Mouse (Mus musculus): ENCODE data around the gene Sec62.
"Not testable (repeated sequence)": the region's sequence is repeated elsewhere in the genome, so short reads cannot be mapped to it uniquely, and the experiment has no call there.

Sec62 gene

DNA sequence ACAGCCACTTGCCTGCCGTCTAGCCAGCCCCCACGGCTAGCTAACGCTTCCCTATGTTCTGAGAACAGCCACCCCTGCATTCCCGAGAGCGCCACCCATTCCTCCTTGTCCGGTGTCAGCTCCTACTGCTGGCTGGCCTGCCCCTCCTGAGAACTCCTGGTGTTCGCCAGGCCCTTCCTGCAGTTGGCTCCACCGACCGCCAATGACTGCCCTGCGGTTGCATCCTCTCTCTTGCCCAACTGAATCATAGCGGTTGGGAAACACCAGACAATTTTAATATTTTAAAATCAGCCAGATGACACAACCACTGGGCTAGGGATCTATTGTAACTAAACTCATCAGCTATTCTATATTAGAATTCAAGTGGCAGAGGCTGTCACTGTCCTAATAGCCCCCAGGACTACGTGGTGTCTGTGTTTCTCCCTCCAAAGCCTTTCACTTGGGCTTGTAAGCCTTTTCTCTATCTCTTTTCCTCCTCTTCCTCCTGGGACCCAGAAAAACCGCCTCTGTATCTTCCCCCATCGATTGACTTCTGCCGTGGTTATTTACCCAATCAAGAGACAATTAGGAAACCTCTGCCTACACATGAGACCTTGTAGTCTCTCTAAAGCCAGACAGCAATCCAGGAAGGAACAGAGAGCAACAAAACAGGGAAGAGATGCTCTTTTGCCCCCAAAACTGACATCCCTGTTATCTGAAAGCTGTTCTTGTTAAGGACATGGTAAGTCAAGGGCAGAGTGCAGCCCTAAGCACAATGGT lies 39.4 kb downstream of the Sec62 start:
- in situ Hi-C loops (cut with MboI): no loop called here

DNA sequence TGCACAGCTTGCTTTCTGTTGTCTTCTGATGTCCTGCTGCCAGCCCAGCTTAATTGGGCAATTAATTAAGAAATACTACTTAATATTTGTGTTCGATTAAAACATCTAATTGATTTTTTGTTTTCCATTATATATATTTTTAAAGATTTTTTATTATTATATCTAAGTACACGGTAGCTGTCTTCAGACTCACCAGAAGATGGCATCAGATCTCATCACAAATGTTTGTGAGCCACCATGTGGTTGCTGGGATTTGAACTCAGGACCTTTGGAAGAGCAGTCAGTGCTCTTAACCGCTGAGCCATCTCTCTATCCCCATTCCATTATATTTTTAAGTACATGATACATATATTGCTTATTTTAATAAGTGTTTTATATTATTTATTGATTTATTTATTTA lies 40.6 kb downstream of the Sec62 start:
- in situ Hi-C loops (cut with MboI): no loop called here

DNA sequence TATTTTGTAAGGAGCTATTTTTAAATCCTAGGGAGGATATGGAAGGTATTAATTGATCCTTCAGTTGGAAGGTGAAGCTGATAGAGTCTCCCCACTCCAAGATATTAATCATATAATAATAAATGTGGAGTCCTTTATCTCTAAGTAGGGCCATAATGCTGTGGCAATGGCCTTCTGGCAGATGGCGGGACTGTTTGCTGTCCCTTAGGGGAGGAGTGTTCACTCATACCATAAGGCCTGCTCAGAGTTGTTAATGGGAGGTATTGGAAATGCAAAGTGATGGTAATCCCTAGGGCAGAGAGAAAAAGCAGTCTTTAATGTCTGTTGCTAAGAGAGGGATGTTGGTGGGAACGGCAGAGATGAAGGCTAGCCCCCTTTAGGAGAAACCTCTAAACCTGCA lies 53.1 kb downstream of the Sec62 start:
- in situ Hi-C loops (cut with MboI): no loop called here

DNA sequence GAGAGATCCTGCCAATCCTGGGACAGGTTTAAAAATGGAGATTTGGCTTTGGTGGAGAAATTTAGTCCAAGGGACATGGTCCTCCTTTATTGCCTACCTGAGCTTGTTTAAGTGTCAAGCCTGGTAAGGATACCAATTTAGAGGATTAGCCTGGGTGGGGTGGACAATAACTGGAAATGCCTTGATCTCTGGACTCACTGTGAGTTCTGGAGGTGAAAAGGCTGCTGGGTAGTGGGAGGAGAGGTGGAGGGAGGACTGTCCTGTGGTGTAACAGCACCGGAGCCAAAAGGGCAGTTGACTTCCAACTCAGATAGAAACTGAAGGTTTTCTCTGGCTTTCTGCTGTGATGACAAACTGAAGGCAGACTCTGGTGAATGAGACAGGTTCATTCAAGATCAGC lies 54.7 kb downstream of the Sec62 start:
- in situ Hi-C loops (cut with MboI): no loop called here

DNA sequence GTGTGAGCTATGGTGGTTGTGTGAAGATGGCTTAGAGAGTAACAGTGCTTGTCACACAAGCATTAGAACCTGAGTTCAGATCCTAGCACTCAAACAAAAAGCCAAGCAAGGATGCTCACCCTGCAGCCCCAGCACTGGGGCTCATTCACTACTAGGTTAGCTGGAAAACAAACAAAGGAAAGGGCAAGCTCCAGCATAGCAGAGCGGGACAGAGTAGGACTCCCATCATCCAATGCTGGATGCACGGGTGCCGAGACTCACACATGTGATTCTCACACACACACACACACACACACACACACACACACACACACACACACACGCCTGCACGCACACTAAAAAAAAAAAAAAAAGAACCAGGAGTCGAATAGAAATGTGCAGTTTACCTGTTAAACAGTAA lies 58.7 kb downstream of the Sec62 start:
- in situ Hi-C loops (cut with MboI): no loop called here

DNA sequence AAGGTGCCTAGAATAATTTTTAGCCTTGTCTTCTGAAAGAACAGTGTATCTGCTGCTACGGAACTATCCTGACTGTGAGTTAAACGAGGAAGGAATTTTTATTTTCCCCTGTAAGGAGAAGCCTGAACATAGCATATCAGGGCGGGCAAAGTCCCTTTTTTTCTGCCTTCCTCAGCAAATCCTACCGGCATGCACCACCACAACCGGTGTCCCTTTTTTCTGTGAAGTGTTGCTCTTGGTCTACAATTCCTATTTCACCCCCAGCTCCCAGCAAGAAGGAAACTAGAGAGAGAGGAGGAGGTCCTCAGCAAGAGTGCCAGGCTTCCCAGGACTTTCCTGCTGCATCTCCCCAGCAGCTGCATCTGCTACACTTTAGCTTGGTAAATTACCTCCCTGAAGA lies 60.9 kb downstream of the Sec62 start:
- in situ Hi-C loops (cut with MboI): no loop called here

DNA sequence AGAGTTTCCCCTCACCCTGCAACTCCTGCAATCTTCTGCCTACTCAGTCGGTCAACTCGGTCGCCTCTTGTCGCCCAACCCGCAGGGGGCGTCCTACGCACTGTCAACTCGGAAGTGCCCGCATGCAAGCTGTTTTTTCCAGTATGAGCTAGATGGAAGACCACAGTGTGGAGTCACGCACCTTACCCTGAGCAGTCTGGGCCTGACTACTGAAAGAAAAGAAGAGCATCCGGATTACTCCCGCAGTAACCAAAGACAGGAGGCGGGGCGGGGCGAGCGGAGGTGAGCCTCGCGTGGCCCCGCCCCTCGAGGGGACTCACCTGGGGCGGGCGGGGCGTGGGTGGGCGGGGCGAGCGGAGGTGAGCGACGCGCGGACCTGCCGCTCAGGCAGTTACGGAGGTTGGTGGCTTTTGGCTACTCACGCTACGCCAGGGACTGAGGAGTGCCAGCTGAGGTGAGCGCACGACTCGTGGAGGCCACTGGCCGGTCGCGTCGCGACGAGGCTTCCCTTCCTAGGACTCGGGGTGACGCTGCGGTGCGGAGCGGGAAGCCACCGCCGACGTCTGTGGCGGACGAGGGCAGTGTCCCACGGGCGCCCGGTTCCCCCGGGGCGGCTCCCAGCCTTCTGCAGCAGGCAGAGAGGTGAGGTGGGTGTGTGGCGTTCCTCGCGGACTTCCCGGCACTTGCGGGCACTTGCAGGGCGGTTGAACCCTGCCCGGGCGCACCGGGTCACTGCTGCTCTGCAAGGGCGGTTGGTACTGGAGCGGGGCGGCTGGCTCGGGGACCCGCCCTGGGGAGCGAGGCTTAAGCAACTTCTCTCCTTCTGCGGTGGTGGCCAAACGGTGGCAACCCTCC lies 63.2 kb downstream of the Sec62 start, which contains the start of gene Gpr160:
Gene Gpr160, plus strand, starts transcription at position 347 of the 855 bp plus-strand sequence.
- in situ Hi-C loops (cut with MboI): no loop called here

DNA sequence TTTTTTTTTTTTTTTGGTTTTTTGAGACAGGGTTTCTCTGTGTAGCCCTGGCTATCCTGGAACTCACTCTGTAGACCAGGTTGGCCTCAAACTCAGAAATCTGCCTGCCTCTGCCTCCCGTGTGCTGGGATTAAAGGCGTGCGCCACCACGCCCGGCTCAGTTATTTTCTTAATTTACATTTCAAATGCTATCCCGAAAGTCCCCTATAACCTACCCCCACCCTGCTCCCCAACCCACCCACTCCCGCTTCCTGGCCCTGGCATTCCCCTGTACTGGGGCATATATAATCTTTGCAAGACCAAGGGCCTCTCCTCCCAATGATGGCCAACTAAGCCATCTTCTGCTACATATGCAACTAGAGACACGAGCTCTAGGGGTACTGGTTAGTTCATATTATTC lies 66.9 kb downstream of the Sec62 start:
- in situ Hi-C loops (cut with MboI): not testable (repeated sequence)

DNA sequence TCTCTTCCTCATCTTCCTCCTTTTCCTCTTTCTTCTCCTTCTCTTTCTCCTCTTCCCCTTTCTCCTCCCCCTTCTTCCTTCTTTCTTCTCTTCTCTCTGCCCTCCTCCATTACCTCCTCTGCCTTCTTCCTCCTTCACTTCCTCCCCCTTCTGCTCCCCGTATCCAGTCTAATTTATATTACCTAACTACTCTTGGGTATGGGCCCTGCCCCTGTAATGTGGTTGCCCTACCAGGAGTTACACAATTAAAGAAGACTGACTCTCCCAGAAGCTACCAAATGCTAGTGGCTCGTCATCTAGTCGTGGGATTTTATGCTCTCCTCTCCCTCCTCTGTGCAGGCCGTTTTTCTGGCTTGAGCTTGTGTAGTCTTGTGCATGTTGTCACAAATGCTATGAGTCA lies 68.0 kb downstream of the Sec62 start:
- in situ Hi-C loops (cut with MboI): no loop called here

DNA sequence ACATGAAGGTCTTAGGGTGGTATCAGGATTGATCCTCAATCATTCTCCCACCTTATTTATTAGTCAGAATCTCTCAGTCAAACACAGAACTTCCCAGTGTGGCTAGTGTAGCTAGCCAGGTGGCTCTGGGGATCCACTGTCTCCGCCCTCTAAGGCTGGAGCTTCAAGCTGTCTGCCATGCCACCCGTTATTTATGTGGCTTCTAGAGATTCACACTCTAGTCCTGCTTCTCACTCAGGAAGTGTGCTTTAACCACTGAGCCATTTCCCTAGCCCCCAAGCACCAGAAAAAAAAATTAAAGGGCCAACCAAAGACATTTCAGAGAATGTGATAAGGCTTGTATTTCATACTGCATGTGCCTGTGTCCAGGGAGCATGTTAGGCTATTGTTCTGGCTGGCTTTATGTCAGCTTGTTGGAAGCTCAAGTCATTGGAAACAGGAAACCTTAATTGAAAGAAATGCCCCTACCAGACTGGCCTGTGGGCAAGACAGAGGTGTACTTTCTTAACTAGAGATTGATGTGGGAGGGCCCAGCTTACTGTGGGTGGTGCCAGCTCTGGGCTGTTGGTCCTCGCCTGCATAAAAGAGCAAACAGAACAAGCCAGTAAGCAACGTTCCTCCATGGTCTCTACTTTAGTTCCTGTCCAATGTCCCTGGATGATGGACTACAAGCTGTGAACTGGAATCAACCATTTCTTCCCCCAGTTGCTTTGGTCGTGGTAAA lies 71.2 kb downstream of the Sec62 start:
- in situ Hi-C loops (cut with MboI): no loop called here

DNA sequence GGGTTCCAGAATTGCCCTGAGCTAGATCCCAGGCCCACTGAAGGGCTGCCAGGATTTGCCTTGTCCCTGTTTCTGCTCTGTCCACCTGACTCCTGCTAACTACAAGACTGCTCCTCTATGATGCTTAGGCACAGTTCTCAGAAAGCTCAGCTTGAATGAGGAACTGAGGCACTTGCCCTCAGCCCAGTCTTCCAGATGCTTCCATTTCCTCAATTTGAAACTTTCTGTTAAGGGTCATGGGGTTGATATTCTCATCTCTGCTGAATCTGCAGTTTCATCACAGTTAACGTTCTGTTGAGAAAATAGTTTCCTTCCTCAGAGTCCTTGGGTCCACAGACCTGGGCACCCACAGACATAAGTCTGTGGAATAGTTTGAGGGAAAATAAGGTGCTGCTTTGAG lies 72.0 kb downstream of the Sec62 start:
- in situ Hi-C loops (cut with MboI): no loop called here

DNA sequence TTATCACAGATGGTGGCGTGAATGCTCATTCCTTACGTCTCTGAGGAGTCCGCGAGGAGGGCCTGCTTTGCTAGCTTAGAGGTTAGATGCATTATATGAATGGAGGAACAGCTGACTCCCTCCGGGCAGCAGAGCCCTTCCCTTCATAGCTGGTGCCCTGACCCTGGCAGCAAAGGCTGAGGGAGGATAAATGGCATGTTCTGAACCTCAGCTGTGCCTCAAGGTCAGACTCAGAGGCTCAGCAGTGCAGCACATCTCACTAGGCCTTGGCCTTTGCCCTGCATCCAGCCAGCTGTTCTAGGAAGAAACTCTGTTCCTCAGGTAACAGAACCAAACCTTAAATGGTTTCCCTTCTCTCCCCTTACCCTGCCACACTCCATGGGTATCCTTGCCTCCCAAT lies 75.5 kb downstream of the Sec62 start:
- in situ Hi-C loops (cut with MboI): no loop called here

DNA sequence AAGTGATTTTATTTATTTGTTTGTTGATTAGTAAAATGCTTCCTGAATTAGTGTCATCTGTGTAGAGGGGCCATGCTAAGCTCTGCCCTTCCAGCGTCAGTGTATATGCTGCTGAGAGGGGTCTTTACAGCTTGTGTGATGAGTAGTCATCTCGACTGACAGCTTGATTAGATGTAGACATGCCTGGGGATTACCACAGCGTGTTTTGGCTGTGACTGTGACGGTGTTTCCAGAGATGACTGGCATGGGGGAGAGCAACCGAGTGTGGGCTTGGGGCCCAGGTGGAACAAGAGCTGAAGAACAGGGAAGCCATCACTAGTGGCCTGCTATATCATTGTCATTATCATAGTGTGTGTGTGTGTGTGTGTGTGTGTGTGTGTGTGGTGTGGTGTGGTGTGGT lies 76.0 kb downstream of the Sec62 start:
- in situ Hi-C loops (cut with MboI): no loop called here

DNA sequence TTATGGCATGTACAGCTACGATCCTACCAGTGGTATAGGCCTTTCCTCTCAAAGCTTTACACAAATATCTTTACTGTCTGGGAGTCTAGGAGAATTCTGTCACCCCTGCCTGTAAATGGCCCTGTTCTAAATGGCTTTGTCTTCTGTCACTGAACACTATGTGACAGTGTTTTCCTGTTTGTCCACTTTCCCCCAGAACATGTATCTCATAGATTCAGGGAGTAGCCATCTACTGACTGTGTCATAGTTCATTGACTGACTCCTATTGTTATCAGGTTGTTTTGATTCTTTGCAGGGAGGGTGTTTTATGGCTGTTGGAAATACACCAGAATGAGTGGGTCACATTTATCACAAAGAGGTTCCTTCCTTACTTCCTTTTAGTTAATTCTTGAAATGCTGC lies 77.3 kb downstream of the Sec62 start:
- in situ Hi-C loops (cut with MboI): no loop called here
